Mouse (Mus musculus) gastrocnemius, postnatal 14 days (tissue): ENCODE measurements around the gene Rasgrp4. TPM values are rescaled to one million over a fixed set of nuclear protein-coding genes. Genes with fewer than 3 reads are reported as not detected.
"Not testable (repeated sequence)": the region's sequence is repeated elsewhere in the genome, so short reads cannot be mapped to it uniquely, and the experiment has no call there.

Experiments used
- DNase-seq: peaks from one replicate; pipeline ENCODE4 v3.0.0; 2021; ENCODE audit warnings: mixed read lengths
- intact Hi-C: fragments of 180-260 bp; cut with DNase I; formaldehyde crosslinking; loops from one replicate; pipeline ENCODE4 v1.15.1; 2025; ENCODE audit warnings: low total_unique reads
- total RNA-seq, 2 experiments: library from RNA; stranded (reverse); gene quantifications; 2 replicates each; pipeline ENCODE4 v1.2.3; 2021

Gene Rasgrp4
- total RNA-seq, 2 experiments from 2014 or later: 0.73 to 0.82 TPM

GRCm38 (mm10) chr7:29170755-29171561 is 36.3 kb downstream of the Rasgrp4 start:
- intact Hi-C loops: no loop called here

GRCm38 (mm10) chr7:29171562-29172097 is 37.0 kb downstream of the Rasgrp4 start:
- DNase-seq: no peak
- intact Hi-C loops: no loop called here

More at GRCm38 (mm10) chr7:29170755-29171561, 36.3 kb downstream of the Rasgrp4 start:
- peak; percentile 36 for DNase-seq

GRCm38 (mm10) chr7:29172390-29173016 is 37.9 kb downstream of the Rasgrp4 start:
- intact Hi-C loops: no loop called here
- DNase-seq: no peak

- no peak for DNase-seq
- intact Hi-C loops: no loop called here
These were observed 43.5 kb downstream of the Rasgrp4 start for GRCm38 (mm10) chr7:29178106-29178505.

DNA sequence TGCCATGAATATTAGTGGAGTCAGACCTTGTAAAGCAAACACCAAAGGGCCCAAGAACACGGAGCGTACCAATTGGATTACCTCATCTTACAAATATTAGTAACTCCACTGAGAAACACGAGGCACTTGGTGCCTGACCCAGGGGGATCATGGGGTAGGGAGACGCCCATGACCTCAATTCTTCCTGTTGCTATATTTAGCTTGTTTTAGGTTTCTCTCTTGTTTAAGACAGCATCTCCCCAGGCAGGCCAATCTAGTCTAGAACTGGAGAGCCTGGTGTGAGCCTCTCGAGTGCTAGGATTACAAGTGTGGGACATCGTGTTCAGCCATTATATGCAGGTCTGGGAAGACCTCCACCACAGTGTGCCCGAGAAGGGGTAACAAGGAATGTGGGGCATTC is 44.7 kb downstream of the Rasgrp4 start:
- no peak for DNase-seq
- intact Hi-C loops: no loop called here

- peak; percentile 96 for DNase-seq
- intact Hi-C loops: loop anchor here (5.0 kb wide), 1 partner anchor 62 kb away; no protein-coding TSS in a partner anchor
These were observed 45.6 kb downstream of the Rasgrp4 start, which contains the start of gene Psmd8 for GRCm38 (mm10) chr7:29180077-29180853. Gene Psmd8, minus strand, starts transcription at chr7:29180701.

GRCm38 (mm10) chr7:29180854-29181236 is 46.2 kb downstream of the Rasgrp4 start:
- DNase-seq: no peak
- intact Hi-C loops: loop anchor here (5.0 kb wide), 1 partner anchor 61 kb away; no protein-coding TSS in a partner anchor

DNA sequence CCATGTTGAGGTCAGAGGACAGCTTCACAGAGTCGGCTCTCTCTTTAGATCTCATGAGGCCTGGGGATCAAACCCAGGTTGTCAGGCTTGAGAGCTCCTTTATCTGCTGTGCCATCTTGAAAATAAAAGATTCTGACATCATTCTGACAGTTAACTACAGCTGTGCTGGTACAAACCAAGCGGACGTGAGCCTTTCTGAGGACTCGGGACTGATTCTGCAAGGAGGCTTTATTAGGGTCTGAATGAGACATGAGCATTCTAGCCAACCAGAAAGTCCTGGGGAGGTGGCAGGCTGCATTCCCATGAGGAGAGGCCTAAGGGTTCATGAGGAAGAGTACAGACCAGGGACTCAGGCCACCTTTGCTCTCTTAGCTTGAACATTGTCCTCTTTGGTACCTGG is 46.7 kb downstream of the Rasgrp4 start:
- DNase-seq: not testable (repeated sequence)
- intact Hi-C loops: loop anchor here (5.0 kb wide), 1 partner anchor 61 kb away; no protein-coding TSS in a partner anchor

DNA sequence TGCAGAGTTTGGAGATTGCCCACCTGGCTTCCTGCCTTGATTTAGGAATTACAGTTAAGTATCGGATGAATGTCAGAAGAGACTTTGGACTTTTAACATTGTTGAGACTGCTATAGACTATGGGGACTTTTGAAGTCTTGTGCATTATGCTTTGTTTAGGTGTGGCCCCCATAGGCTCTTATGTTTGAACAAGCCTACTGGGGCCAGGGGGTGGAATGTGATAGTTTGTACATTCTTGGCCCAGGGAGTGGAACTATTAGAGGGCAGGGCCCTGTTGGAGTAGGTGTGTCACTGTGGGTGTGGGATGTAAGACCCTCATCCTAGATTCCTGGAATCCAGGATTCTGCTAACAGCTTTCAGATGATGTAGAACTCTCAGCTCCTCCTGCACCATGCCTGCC is 59.6 kb downstream of the Rasgrp4 start:
- DNase-seq, intact Hi-C loops: not testable (repeated sequence)

GRCm38 (mm10) chr7:29202577-29202976 is 67.9 kb downstream of the Rasgrp4 start:
- intact Hi-C loops: no loop called here
- DNase-seq: no peak

Other genes with a start within 250 kb of the Rasgrp4 start
- 10 to 100 TPM; 68.1 to 85.9 TPM for gene Actn4, start 172.5 kb upstream of the Rasgrp4 start, total RNA-seq
- 100 to 1,000 TPM; 142 to 147 TPM for gene Eif3k, start 153.0 kb upstream of the Rasgrp4 start, total RNA-seq
- 1 to 10 TPM in 1 of 2 experiments, under 1 TPM in 1; 0.71 to 1.2 TPM for gene Map4k1, start 152.8 kb upstream of the Rasgrp4 start, total RNA-seq
- 100 to 1,000 TPM; 746 to 901 TPM for gene Ryr1, start 9.7 kb upstream of the Rasgrp4 start, total RNA-seq
- gene Fam98c, start 21.4 kb downstream of the Rasgrp4 start, total RNA-seq: 10 to 100 TPM; 12.3 to 13.0 TPM
- gene Ggn, start 35.4 kb downstream of the Rasgrp4 start, total RNA-seq: under 1 TPM; 0.35 to 0.38 TPM
- gene Spred3, start 35.6 kb downstream of the Rasgrp4 start, total RNA-seq: 1 to 10 TPM in 1 of 2 experiments, under 1 TPM in 1; 0.78 to 1.8 TPM
- 100 to 1,000 TPM; 171 to 188 TPM for gene Psmd8, start 45.9 kb downstream of the Rasgrp4 start, total RNA-seq
- gene Catsperg1, start 79.2 kb downstream of the Rasgrp4 start, total RNA-seq: under 1 TPM in 1 of 2 experiments, not detected in 1; 0.25 TPM
- gene Kcnk6, start 97.7 kb downstream of the Rasgrp4 start, total RNA-seq: 1 to 10 TPM; 2.2 to 2.6 TPM
- 10 to 100 TPM; 49.4 to 56.8 TPM for gene Yif1b, start 103.5 kb downstream of the Rasgrp4 start, total RNA-seq
- gene 2200002D01Rik, start 113.6 kb downstream of the Rasgrp4 start, total RNA-seq: 1 to 10 TPM in 1 of 2 experiments, under 1 TPM in 1; 0.59 to 1.2 TPM
- gene Spint2, start 147.1 kb downstream of the Rasgrp4 start, total RNA-seq: 1 to 10 TPM; 5.5 to 6.4 TPM
- gene Ppp1r14a, start 154.5 kb downstream of the Rasgrp4 start, total RNA-seq: 10 to 100 TPM in 1 of 2 experiments, 1 to 10 TPM in 1; 9.4 to 11.6 TPM
- 1 to 10 TPM; 2.7 to 4.5 TPM for gene Dpf1, start 169.1 kb downstream of the Rasgrp4 start, total RNA-seq